Mouse (Mus musculus): ENCODE measurements around the gene Dnajc30. TPM values are rescaled to one million over a fixed set of nuclear protein-coding genes. Genes with fewer than 3 reads are reported as not detected.

Gene Dnajc30
- polyA plus RNA-seq (2015; fragmentation: Nextera tagmentation; extraction: Ambion mirVana), result 35.9 and 40.7 TPM in 2 replicates

- Histone ChIP-seq H3K9ac (ENCODE audit: low read depth, low read length) (peak within 1 kb of the TSS; percentile 87), H3K4me1 (replicated peaks; ENCODE audit: control insufficient read depth, insufficient read depth, low read length) (0 out of 2 replicates have a peak, but pooled peaks cover 2% of the 10 kb centered on the region)
Measured at GRCm38 (mm10) chr5:135063629-135064381, at the start of gene Dnajc30. Gene Dnajc30 (plus strand): TSS chr5:135064202.

DNA sequence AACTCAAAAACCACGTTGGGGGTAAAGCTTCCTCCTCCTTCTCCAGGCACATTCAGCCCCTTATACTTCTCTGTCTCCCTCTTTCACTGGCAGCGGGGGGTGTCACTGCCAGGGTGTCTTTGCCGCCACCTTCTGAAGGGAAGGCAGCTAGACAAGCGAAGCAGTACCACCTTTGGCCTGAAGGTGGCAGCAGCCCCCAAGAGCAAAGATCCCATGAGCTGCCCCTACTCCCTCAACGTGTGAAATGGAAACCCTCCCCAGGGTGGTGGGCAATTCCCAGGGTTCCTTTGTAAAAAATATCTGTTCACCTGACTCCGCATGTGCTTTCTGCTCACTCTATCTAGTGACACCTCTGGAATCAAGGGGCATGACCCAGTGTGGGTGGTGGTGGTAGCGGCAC lies 48.5 kb upstream of the Dnajc30 start:
- Histone ChIP-seq H3K9me3 (ENCODE audit: control insufficient read depth) (no peaks in the 10 kb centered on the region), H3K27me3 (replicated peaks; ENCODE audit: control insufficient read depth, insufficient read depth, low read length) (no peaks in the 10 kb centered on the region), H3K27ac (ENCODE audit: low read depth, low read length) (no peak overlapping the region), H3K4me1 (replicated peaks; ENCODE audit: control insufficient read depth, insufficient read depth, low read length) (peaks cover 4% of the 10 kb centered on the region; the same call in 1 of the 2 replicates), H3K4me3 (ENCODE audit: low read depth, low read length) (no peak overlapping the region), H3K4me2 (replicated peaks; ENCODE audit: low read depth) (no peak overlapping the region), H3K9ac (ENCODE audit: low read depth, low read length) (no peak overlapping the region), H3K36me3 (ENCODE audit: control insufficient read depth, insufficient read depth) (no peaks in the 10 kb centered on the region; the same call in 1 of the 2 replicates)
- 17% methylated on average over 7 of the region's 7 CpGs for WGBS
- TF ChIP-seq CTCF (IDR thresholded peaks at IDR 0.05; ENCODE audit: low read depth), result peak; percentile 99
- no peak for ATAC-seq

More at GRCm38 (mm10) chr5:135063629-135064381, at the start of gene Dnajc30:
- Histone ChIP-seq H3K9me3 (ENCODE audit: control insufficient read depth) (no peaks in the 10 kb centered on the region), H3K36me3 (ENCODE audit: control insufficient read depth, insufficient read depth) (peaks cover 22% of the 10 kb centered on the region), H3K27me3 (replicated peaks; ENCODE audit: control insufficient read depth, insufficient read depth, low read length) (no peaks in the 10 kb centered on the region), H3K27ac (ENCODE audit: low read depth, low read length) (peak within 1 kb of the TSS; percentile 69), H3K4me3 (ENCODE audit: low read depth, low read length) (peak within 1 kb of the TSS; percentile 96), H3K4me2 (replicated peaks; ENCODE audit: low read depth) (peak within 1 kb of the TSS; percentile 99)
- ATAC-seq, result peak; percentile 92
- under 1% methylated on average over 52 of the region's 52 CpGs for WGBS
- no peak for TF ChIP-seq CTCF (IDR thresholded peaks at IDR 0.05; ENCODE audit: low read depth)

- WGBS, result 35% methylated on average over 4 of the region's 4 CpGs
- Histone ChIP-seq H3K4me2 (replicated peaks; ENCODE audit: low read depth) (no peak overlapping the region), H3K4me1 (replicated peaks; ENCODE audit: control insufficient read depth, insufficient read depth, low read length) (no peaks in the 10 kb centered on the region; the same call in 1 of the 2 replicates), H3K9me3 (ENCODE audit: control insufficient read depth) (no peaks in the 10 kb centered on the region), H3K27me3 (replicated peaks; ENCODE audit: control insufficient read depth, insufficient read depth, low read length) (no peaks in the 10 kb centered on the region), H3K36me3 (ENCODE audit: control insufficient read depth, insufficient read depth) (no peaks in the 10 kb centered on the region; the same call in 1 of the 2 replicates), H3K9ac (ENCODE audit: low read depth, low read length) (no peak overlapping the region), H3K27ac (ENCODE audit: low read depth, low read length) (no peak overlapping the region), H3K4me3 (ENCODE audit: low read depth, low read length) (no peak overlapping the region)
- no peak for ATAC-seq
- TF ChIP-seq CTCF (IDR thresholded peaks at IDR 0.05; ENCODE audit: low read depth), result no peak
Measured at GRCm38 (mm10) chr5:135016224-135016759, 47.7 kb upstream of the Dnajc30 start.

DNA sequence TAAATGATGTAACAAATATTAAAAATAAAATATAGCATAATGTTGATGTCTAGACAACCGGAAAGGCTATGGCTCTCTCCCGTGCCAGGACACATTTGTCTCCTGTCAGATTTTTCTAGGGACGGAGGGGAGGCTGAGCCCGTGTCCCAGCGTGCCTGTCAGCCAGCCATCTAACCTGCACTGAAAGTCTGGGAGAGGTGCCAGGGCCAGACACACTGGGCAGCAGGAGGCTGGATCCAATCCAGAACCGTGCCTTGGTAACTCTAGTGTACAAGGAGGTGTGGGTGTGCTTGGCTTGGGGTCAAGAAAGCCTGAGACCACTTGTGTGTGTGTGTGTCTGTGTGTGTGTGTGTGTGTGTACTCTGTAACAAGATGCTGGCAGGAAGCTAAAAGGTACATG lies 42.2 kb upstream of the Dnajc30 start:
- H3K27me3 ChIP-seq (replicated peaks; ENCODE audit: control insufficient read depth, insufficient read depth, low read length), result no peaks in the 10 kb centered on the region
- H3K4me3 ChIP-seq (ENCODE audit: low read depth, low read length), result no peak overlapping the region
- no peak for TF ChIP-seq CTCF (IDR thresholded peaks at IDR 0.05; ENCODE audit: low read depth)
- H3K36me3 ChIP-seq (ENCODE audit: control insufficient read depth, insufficient read depth), result no peaks in the 10 kb centered on the region
- H3K27ac ChIP-seq (ENCODE audit: low read depth, low read length), result no peak overlapping the region
- H3K4me2 ChIP-seq (replicated peaks; ENCODE audit: low read depth), result no peak overlapping the region
- 0 out of 2 replicates have a peak, but pooled peaks cover 4% of the 10 kb centered on the region for H3K4me1 ChIP-seq (replicated peaks; ENCODE audit: control insufficient read depth, insufficient read depth, low read length)
- 56% methylated on average over 6 of the region's 6 CpGs for WGBS
- no peaks in the 10 kb centered on the region for H3K9me3 ChIP-seq (ENCODE audit: control insufficient read depth)
- no peak for ATAC-seq
- H3K9ac ChIP-seq (ENCODE audit: low read depth, low read length), result no peak overlapping the region

DNA sequence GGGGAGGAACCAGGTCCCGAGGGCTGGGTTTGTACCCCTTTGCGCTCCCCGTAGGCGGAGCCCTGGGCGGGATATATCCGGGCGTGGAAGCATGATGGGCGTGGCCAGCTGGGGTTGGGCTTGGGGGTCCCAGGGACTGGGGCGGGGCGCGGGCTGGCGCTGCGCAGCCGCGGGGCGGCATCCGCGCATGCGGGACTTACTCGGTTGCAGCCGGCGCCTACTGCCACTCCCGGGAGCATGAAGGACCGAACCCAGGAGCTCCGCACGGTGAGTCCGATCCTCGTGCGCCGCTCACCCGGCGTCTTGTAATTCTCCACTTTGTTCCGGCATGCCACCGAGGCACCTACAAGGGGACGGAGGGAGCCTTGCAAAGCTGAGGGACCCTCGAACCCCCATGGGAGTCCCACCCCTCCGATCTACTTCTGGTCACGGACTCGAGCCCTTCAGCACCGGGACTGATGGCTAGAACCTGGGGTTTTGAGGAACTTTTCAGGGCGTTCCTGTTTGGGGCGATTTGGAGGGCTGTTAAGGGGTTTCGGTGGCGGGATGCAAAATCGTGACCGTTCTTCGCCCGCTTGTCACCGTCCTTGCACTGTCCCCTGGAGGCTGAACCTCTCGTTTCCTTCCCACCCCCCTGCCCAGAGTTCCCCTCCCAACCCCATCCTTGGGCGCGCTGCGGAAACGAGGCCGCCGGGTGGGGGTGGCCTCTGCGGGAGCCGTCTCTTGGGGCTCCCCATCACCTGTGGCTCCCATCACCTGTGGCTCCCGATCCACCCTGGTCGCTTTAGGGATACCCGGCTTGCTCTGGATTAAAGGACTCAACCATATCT lies 40.4 kb upstream of the Dnajc30 start, which contains the start of gene Stx1a:
Gene Stx1a, plus strand, starts transcription at position 139 of the 830 bp plus-strand sequence.
- Histone ChIP-seq H3K27me3 (replicated peaks; ENCODE audit: control insufficient read depth, insufficient read depth, low read length) (no peaks in the 10 kb centered on the region), H3K4me1 (replicated peaks; ENCODE audit: control insufficient read depth, insufficient read depth, low read length) (0 out of 2 replicates have a peak, but pooled peaks cover 5% of the 10 kb centered on the region), H3K4me3 (ENCODE audit: low read depth, low read length) (peak within 1 kb of the TSS; percentile 60), H3K9ac (ENCODE audit: low read depth, low read length) (peak within 1 kb of the TSS; percentile 55), H3K36me3 (ENCODE audit: control insufficient read depth, insufficient read depth) (no peaks in the 10 kb centered on the region), H3K9me3 (ENCODE audit: control insufficient read depth) (no peaks in the 10 kb centered on the region), H3K27ac (ENCODE audit: low read depth, low read length) (no peak within 1 kb of the TSS), H3K4me2 (replicated peaks; ENCODE audit: low read depth) (peak within 1 kb of the TSS; percentile 89)
- no peak for TF ChIP-seq CTCF (IDR thresholded peaks at IDR 0.05; ENCODE audit: low read depth)
- peak; percentile 78 for ATAC-seq
- WGBS, result under 1% methylated on average over 61 of the region's 61 CpGs
